Mouse (Mus musculus): ENCODE measurements at regions not wholly inside any gene's neighbourhood (a gene's known extent, or its start where the extent isn't known, plus 50 kb on each side); places are given as distances from the start of the nearest gene placed in this dataset.

DNA sequence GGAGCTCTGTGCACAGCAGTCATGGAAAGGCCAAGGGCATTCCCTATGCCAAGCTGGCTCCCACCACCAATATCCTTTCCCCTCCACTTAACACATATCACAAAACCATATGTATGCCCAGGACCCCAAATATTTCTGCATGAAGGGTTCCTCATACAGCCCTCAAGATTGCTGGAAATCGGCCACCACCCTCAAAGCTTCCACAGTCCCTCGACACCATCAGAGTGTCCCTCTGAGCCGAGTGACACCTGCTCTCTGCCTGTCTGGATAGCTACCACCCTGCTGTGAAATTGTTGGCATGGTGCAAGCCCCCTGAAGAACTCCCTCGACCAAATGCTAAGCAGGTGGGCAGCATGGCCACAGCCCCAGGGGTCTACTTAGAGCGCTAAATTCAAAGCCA is 869.2 kb downstream of the Zfp704 start:
- H3K4me3 ChIP-seq (ENCODE audit: low read depth, low read length): no peak overlapping the region
- no peaks in the 10 kb centered on the region for H3K9me3 ChIP-seq (ENCODE audit: control insufficient read depth, low read length)
- H3K27me3 ChIP-seq (ENCODE audit: control insufficient read depth, insufficient read depth, low read length): no peaks in the 10 kb centered on the region
- WGBS: 67% methylated on average over 5 of the region's 5 CpGs
- no peak for ATAC-seq (ENCODE audit: low FRiP score)
- H3K9ac ChIP-seq (ENCODE audit: low read depth, low read length): no peak overlapping the region
- H3K4me1 ChIP-seq (replicated peaks; ENCODE audit: control insufficient read depth, insufficient read depth, low read length): peaks cover 3% of the 10 kb centered on the region
- no peak overlapping the region for H3K27ac ChIP-seq (ENCODE audit: low read depth, low read length)
- no peak overlapping the region for H3K4me2 ChIP-seq (replicated peaks; ENCODE audit: low read depth, low read length)
- no peak for DNase-seq (ENCODE audit: low spot score)
- H3K36me3 ChIP-seq (ENCODE audit: control insufficient read depth, insufficient read depth, low read length): no peaks in the 10 kb centered on the region

- Histone ChIP-seq H3K4me3 (ENCODE audit: low read depth, low read length) (no peak overlapping the region), H3K27ac (ENCODE audit: low read depth, low read length) (no peak overlapping the region), H3K9me3 (ENCODE audit: control insufficient read depth, low read length) (no peaks in the 10 kb centered on the region), H3K36me3 (ENCODE audit: control insufficient read depth, insufficient read depth, low read length) (no peaks in the 10 kb centered on the region), H3K4me2 (replicated peaks; ENCODE audit: low read depth, low read length) (no peak overlapping the region), H3K27me3 (ENCODE audit: control insufficient read depth, insufficient read depth, low read length) (no peaks in the 10 kb centered on the region), H3K9ac (ENCODE audit: low read depth, low read length) (no peak overlapping the region), H3K4me1 (replicated peaks; ENCODE audit: control insufficient read depth, insufficient read depth, low read length) (peaks cover 3% of the 10 kb centered on the region)
- DNase-seq (ENCODE audit: low spot score) (no peak), ATAC-seq (ENCODE audit: low FRiP score) (no peak)
- 92% methylated on average over 14 of the region's 14 CpGs for WGBS
Measured at GRCm38 (mm10) chr3:8739299-8739698, 870.6 kb downstream of the Zfp704 start.

DNA sequence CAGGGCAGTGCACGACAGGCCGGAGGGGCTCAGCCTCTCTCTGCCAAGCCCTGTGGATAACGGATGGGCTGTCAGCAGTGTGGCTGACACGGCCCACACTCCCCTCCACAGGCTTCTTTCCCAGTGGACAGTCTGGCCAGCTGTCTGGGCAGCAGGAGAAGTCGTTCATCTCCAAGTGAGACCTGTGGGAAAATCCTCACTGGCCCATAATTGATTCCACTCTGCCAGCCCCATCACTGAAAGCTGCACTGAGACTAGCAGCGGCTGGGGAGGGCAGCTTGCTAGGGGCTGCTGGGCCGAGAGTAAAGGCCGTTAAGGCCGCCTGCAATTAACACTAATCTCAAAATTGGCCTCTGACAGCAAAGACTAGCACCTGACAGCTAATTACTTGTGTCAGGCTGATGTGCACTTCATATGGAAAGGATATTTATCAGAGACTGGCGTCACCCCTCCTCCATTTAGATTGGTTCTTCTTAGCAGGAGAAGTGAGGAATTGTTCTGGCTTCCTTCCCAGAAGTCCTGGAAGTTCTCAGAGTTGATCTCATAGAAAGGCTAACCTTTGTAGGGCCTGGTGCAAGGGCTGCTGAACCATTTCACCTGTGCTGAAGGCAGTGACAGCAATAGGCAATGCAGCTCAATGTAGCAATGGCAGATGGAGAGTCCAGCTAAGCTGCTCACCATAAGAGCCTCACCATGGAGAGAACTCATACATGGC is 873.5 kb downstream of the Zfp704 start:
- 29% methylated on average over 10 of the region's 10 CpGs for WGBS
- H3K9me3 ChIP-seq (ENCODE audit: control insufficient read depth, low read length): no peaks in the 10 kb centered on the region
- ATAC-seq (ENCODE audit: low FRiP score) (peak; percentile 83), DNase-seq (ENCODE audit: low spot score) (peak; percentile 40)
- H3K36me3 ChIP-seq (ENCODE audit: control insufficient read depth, insufficient read depth, low read length): no peaks in the 10 kb centered on the region
- H3K9ac ChIP-seq (ENCODE audit: low read depth, low read length): no peak overlapping the region
- H3K27ac ChIP-seq (ENCODE audit: low read depth, low read length): peak overlapping the region; percentile 6; the same call in 1 of the 2 replicates
- H3K4me2 ChIP-seq (replicated peaks; ENCODE audit: low read depth, low read length): no peak overlapping the region
- no peaks in the 10 kb centered on the region for H3K27me3 ChIP-seq (ENCODE audit: control insufficient read depth, insufficient read depth, low read length)
- peaks cover 3% of the 10 kb centered on the region for H3K4me1 ChIP-seq (replicated peaks; ENCODE audit: control insufficient read depth, insufficient read depth, low read length)
- H3K4me3 ChIP-seq (ENCODE audit: low read depth, low read length): no peak overlapping the region

- no peak overlapping the region for H3K9ac ChIP-seq (ENCODE audit: low read depth, low read length)
- no peak for DNase-seq (ENCODE audit: low spot score)
- no peaks in the 10 kb centered on the region for H3K9me3 ChIP-seq (ENCODE audit: control insufficient read depth, low read length)
- no peaks in the 10 kb centered on the region for H3K27me3 ChIP-seq (ENCODE audit: control insufficient read depth, insufficient read depth, low read length)
- H3K4me1 ChIP-seq (replicated peaks; ENCODE audit: control insufficient read depth, insufficient read depth, low read length): peaks cover 3% of the 10 kb centered on the region
- 88% methylated on average over 3 of the region's 3 CpGs for WGBS
- no peak for ATAC-seq (ENCODE audit: low FRiP score)
- no peak overlapping the region for H3K4me2 ChIP-seq (replicated peaks; ENCODE audit: low read depth, low read length)
- H3K36me3 ChIP-seq (ENCODE audit: control insufficient read depth, insufficient read depth, low read length): no peaks in the 10 kb centered on the region
- H3K4me3 ChIP-seq (ENCODE audit: low read depth, low read length): no peak overlapping the region
- no peak overlapping the region for H3K27ac ChIP-seq (ENCODE audit: low read depth, low read length)
Measured at GRCm38 (mm10) chr3:8734096-8734495, 875.8 kb downstream of the Zfp704 start.

- no peak overlapping the region for H3K27ac ChIP-seq (ENCODE audit: low read depth, low read length)
Measured at GRCm38 (mm10) chr3:8731398-8731797, 878.5 kb downstream of the Zfp704 start.

DNA sequence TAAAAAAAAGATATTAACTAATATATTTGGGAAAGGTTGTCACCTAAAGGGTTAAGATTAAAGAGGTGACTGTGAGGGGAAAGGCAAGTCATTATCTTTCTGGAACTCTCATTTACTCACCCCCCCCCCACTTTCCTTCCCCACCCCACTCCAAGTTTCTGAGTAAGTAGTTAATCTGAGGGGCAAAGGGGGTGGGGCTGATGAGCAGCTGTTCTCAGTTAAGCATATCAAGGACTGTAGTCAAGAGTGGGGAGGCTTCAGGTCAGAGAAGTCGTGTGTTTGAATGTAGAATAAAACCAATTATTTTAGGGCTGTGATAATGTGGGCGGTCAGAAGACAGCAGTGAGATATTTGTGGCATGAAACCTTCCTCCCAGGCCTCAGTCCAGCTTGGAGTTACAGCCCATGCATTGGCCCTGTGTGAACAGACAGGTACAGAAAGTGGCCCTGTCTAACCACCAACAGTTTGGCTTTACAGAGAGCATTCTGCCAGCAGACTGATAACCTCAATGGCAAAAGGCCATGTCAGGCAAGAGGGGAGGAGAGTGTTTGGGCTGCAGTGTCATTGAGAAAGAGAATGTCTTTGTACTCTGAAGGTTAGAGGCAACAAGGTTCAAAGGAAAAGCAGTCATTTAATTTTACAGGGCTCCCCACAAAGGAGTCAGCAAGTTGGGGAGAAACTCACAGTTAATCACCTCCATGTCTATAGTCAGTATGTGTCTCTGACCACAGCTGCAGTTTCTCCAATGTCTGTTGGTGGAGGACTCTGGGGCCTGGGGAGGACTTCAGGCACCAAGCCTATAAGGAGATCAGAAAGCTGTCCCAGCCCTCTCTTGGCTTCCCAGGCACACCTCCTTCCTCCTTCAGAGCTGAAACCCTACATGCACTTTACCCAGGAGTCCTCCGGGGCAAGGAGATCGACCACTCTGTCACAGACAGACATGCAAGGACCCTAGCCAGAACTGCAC is 888.0 kb downstream of the Zfp704 start:
- WGBS: 73% methylated on average over 4 of the region's 4 CpGs
- DNase-seq (ENCODE audit: low spot score) (no peak), ATAC-seq (ENCODE audit: low FRiP score) (no peak)
- H3K4me3 ChIP-seq (ENCODE audit: low read depth, low read length): no peak overlapping the region
- H3K27me3 ChIP-seq (ENCODE audit: control insufficient read depth, insufficient read depth, low read length): 0 out of 2 replicates have a peak, but pooled peaks cover 2% of the 10 kb centered on the region
- H3K9ac ChIP-seq (ENCODE audit: low read depth, low read length): no peak overlapping the region
- no peak overlapping the region for H3K4me2 ChIP-seq (replicated peaks; ENCODE audit: low read depth, low read length)
- peaks cover 4% of the 10 kb centered on the region for H3K4me1 ChIP-seq (replicated peaks; ENCODE audit: control insufficient read depth, insufficient read depth, low read length)
- no peaks in the 10 kb centered on the region for H3K9me3 ChIP-seq (ENCODE audit: control insufficient read depth, low read length)
- no peaks in the 10 kb centered on the region for H3K36me3 ChIP-seq (ENCODE audit: control insufficient read depth, insufficient read depth, low read length)
- H3K27ac ChIP-seq (ENCODE audit: low read depth, low read length): no peak overlapping the region

More at GRCm38 (mm10) chr3:8731398-8731797, 878.5 kb downstream of the Zfp704 start:
- H3K9me3 ChIP-seq (ENCODE audit: control insufficient read depth, low read length): no peaks in the 10 kb centered on the region
- H3K27me3 ChIP-seq (ENCODE audit: control insufficient read depth, insufficient read depth, low read length): no peaks in the 10 kb centered on the region
- no peak overlapping the region for H3K4me2 ChIP-seq (replicated peaks; ENCODE audit: low read depth, low read length)
- H3K4me1 ChIP-seq (replicated peaks; ENCODE audit: control insufficient read depth, insufficient read depth, low read length): peaks cover 3% of the 10 kb centered on the region
- no peak overlapping the region for H3K4me3 ChIP-seq (ENCODE audit: low read depth, low read length)
- 66% methylated on average over 6 of the region's 6 CpGs for WGBS
- H3K36me3 ChIP-seq (ENCODE audit: control insufficient read depth, insufficient read depth, low read length): no peaks in the 10 kb centered on the region
- ATAC-seq (ENCODE audit: low FRiP score) (no peak), DNase-seq (ENCODE audit: low spot score) (no peak)
- no peak overlapping the region for H3K9ac ChIP-seq (ENCODE audit: low read depth, low read length)

DNA sequence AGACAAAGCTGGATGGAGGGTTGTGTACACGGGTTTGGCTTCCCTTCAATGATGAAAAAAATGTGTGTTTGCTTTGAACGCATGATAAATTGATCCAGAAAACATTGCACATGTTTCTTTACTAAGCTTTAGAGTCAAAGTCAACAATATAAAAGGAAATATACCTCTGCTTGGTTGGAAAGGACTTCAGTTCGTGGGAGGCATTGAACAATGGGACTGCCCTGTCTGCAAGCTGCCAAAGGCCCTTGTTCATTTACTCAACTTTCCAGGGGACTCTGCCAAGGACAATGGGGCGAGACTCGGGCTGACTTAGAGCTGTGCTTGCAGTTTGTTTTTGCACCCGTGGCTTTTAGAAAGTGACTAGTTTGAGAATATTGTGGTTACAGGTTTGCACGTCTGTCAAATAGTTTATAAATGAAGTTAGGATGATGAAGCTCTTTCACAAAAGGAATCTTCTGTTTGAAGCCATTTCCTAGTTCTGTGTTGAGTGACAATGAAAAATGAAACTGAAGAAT is 889.2 kb downstream of the Zfp704 start:
- H3K4me1 ChIP-seq (replicated peaks; ENCODE audit: control insufficient read depth, insufficient read depth, low read length): peaks cover 6% of the 10 kb centered on the region
- 51% methylated on average over 7 of the region's 7 CpGs for WGBS
- H3K9me3 ChIP-seq (ENCODE audit: control insufficient read depth, low read length): no peaks in the 10 kb centered on the region
- ATAC-seq (ENCODE audit: low FRiP score) (no peak), DNase-seq (ENCODE audit: low spot score) (no peak)
- no peak overlapping the region for H3K4me3 ChIP-seq (ENCODE audit: low read depth, low read length)
- 0 out of 2 replicates have a peak, but pooled peaks cover 2% of the 10 kb centered on the region for H3K27me3 ChIP-seq (ENCODE audit: control insufficient read depth, insufficient read depth, low read length)
- H3K27ac ChIP-seq (ENCODE audit: low read depth, low read length): no peak overlapping the region
- no peak overlapping the region for H3K9ac ChIP-seq (ENCODE audit: low read depth, low read length)
- no peak overlapping the region for H3K4me2 ChIP-seq (replicated peaks; ENCODE audit: low read depth, low read length)
- no peaks in the 10 kb centered on the region for H3K36me3 ChIP-seq (ENCODE audit: control insufficient read depth, insufficient read depth, low read length)

DNA sequence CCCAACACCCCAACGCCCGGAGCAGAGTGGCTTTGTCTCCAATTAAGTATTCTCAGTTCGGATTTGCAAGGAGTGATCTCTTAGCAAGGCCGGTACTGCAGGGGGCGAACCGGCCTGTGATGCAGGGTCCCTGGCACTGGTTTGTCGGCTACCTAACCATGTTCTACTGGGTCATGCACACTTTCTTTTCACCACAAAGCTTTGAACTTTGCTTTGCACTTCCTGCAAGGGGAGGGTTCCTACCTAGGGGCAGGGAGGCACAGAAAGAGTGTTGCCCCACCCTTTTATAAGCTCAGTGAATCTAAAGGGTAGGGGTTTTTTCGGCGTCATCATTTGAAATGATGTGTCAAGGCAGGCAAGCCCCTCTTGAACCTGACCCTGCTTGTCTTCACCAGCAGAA is 891.7 kb downstream of the Zfp704 start:
- no peak overlapping the region for H3K9ac ChIP-seq (ENCODE audit: low read depth, low read length)
- ATAC-seq (ENCODE audit: low FRiP score) (peak; percentile 25), DNase-seq (ENCODE audit: low spot score) (peak; percentile 35)
- H3K27me3 ChIP-seq (ENCODE audit: control insufficient read depth, insufficient read depth, low read length): 0 out of 2 replicates have a peak, but pooled peaks cover 2% of the 10 kb centered on the region
- H3K4me3 ChIP-seq (ENCODE audit: low read depth, low read length): no peak overlapping the region
- peaks cover 6% of the 10 kb centered on the region for H3K4me1 ChIP-seq (replicated peaks; ENCODE audit: control insufficient read depth, insufficient read depth, low read length)
- no peaks in the 10 kb centered on the region for H3K9me3 ChIP-seq (ENCODE audit: control insufficient read depth, low read length)
- peak overlapping the region; percentile 24; the same call in 1 of the 2 replicates for H3K27ac ChIP-seq (ENCODE audit: low read depth, low read length)
- 9% methylated on average over 9 of the region's 9 CpGs for WGBS
- 0 out of 2 replicates have a peak overlapping the region, but pooled peaks have one; percentile 51 for H3K4me2 ChIP-seq (replicated peaks; ENCODE audit: low read depth, low read length)
- no peaks in the 10 kb centered on the region for H3K36me3 ChIP-seq (ENCODE audit: control insufficient read depth, insufficient read depth, low read length)

All from hindbrain, embryonic 11.5 days (tissue).